Mouse (Mus musculus) MEL (cell line): ENCODE results near the gene Med15. TPM values are rescaled to one million over a fixed set of nuclear protein-coding genes. Genes with fewer than 3 reads are reported as not detected.

ENCODE experiments used
- DNase-seq: peaks from one replicate; pipeline ENCODE4 v3.0.0; 2011; ENCODE audit warnings: low read depth, low spot score
- H3K27ac ChIP-seq: 2 replicates; pipeline ENCODE4 v1.5.1; 2012; ENCODE audit warnings: low read depth, mild to moderate bottlenecking, control low read depth, low read length, moderate library complexity; ENCODE audit not compliant: control insufficient read depth
- H3K27me3 ChIP-seq, 2 experiments: fragments of 150-350 bp in 1 of 2; sonication (generic) in 1 of 2; 2 replicates each; pipeline ENCODE4 v1.6.1; 2012; ENCODE audit warnings: low read length in 2 of 2, mild to moderate bottlenecking in 2 of 2, improper control_type of control experiment in 1 of 2, moderate library complexity in 1 of 2; ENCODE audit not compliant: insufficient read depth in 2 of 2, control insufficient read depth in 1 of 2
- H3K36me3 ChIP-seq, 2 experiments: 2 replicates each; pipeline ENCODE4 v1.6.1; 2012 to 2014; ENCODE audit warnings: low read length in 2 of 2, improper control_type of control experiment in 1 of 2, inconsistent platforms in 1 of 2, mild to moderate bottlenecking in 1 of 2; ENCODE audit not compliant: insufficient read depth in 2 of 2, control insufficient read depth in 1 of 2
- H3K4me1 ChIP-seq, 2 experiments: fragments of 150-350 bp in 1 of 2; sonication (generic) in 1 of 2; 2 replicates each; pipeline ENCODE4 v1.6.1; 2012; ENCODE audit warnings: low read length in 2 of 2, improper control_type of control experiment in 1 of 2, mild to moderate bottlenecking in 1 of 2; ENCODE audit not compliant: insufficient read depth in 2 of 2, control insufficient read depth in 1 of 2
- H3K4me3 ChIP-seq, 2 experiments: fragments of 150-350 bp in 1 of 2; sonication (generic) in 1 of 2; 2 replicates each; pipeline ENCODE4 v1.5.1; 2012; ENCODE audit warnings: low read depth in 2 of 2, low read length in 2 of 2, mild to moderate bottlenecking in 2 of 2, moderate library complexity in 2 of 2, control low read depth in 1 of 2, improper control_type of control experiment in 1 of 2; ENCODE audit not compliant: control insufficient read depth in 1 of 2, insufficient read depth in 1 of 2
- H3K79me2 ChIP-seq: 2 replicates; pipeline ENCODE4 v1.6.1; 2012; ENCODE audit warnings: mild to moderate bottlenecking, low read length, moderate library complexity; ENCODE audit not compliant: control insufficient read depth, poor library complexity, insufficient read depth
- H3K9ac ChIP-seq: 2 replicates; pipeline ENCODE4 v1.6.1; 2012; ENCODE audit warnings: low read depth, mild to moderate bottlenecking, control low read depth, low read length, moderate library complexity; ENCODE audit not compliant: control insufficient read depth, poor library complexity, severe bottlenecking
- H3K9me3 ChIP-seq: fragments of 150-350 bp; sonication (generic); replicated peaks from 2 replicates; pipeline ENCODE4 v1.6.1; 2012; ENCODE audit warnings: mild to moderate bottlenecking, low read length, improper control_type of control experiment, moderate library complexity; ENCODE audit not compliant: insufficient read depth
- BHLHE40 ChIP-seq: IDR thresholded peaks from 2 replicates; pipeline ENCODE4 v1.6.1; 2012; ENCODE audit warnings: low read depth, mild to moderate bottlenecking, inconsistent platforms, low read length, improper control_type of control experiment, borderline replicate concordance
- CHD2 ChIP-seq: IDR thresholded peaks from 2 replicates; pipeline ENCODE4 v1.6.1; 2011; ENCODE audit warnings: low read length, improper control_type of control experiment
- CTCF ChIP-seq, 3 experiments: IDR thresholded peaks in 2 of 3; conservative IDR thresholded peaks in 1 of 3; 2 replicates each; pipeline ENCODE4 v1.5.1; 2011 to 2012; ENCODE audit warnings: low read length in 3 of 3, low read depth in 2 of 3, mild to moderate bottlenecking in 2 of 3, improper control_type of control experiment in 1 of 3, inconsistent platforms in 1 of 3, mixed read lengths in 1 of 3, moderate library complexity in 1 of 3; ENCODE audit not compliant: control insufficient read depth in 1 of 3, insufficient read depth in 1 of 3, poor library complexity in 1 of 3, severe bottlenecking in 1 of 3
- EP300 ChIP-seq, 2 experiments: IDR thresholded peaks; 2 replicates each; pipeline ENCODE4 v1.6.1; 2011; ENCODE audit warnings: improper control_type of control experiment in 2 of 2, low read length in 2 of 2, low read depth in 1 of 2, mild to moderate bottlenecking in 1 of 2
- ETS1 ChIP-seq: IDR thresholded peaks from 2 replicates; pipeline ENCODE4 v1.6.1; 2012; ENCODE audit warnings: low read depth, mild to moderate bottlenecking, inconsistent platforms, low read length, improper control_type of control experiment, moderate library complexity
- GABPA ChIP-seq: IDR thresholded peaks from 2 replicates; pipeline ENCODE4 v1.6.1; 2012; ENCODE audit warnings: low read depth, mild to moderate bottlenecking, inconsistent platforms, low read length, improper control_type of control experiment, moderate library complexity
- GATA1 ChIP-seq: IDR thresholded peaks from 2 replicates; pipeline ENCODE4 v1.6.1; 2011; ENCODE audit warnings: low read depth, low read length, improper control_type of control experiment
- HCFC1 ChIP-seq: IDR thresholded peaks from 2 replicates; pipeline ENCODE4 v1.6.1; 2012; ENCODE audit warnings: low read depth, mild to moderate bottlenecking, inconsistent platforms, low read length, improper control_type of control experiment, moderate library complexity
- KAT2A ChIP-seq: conservative IDR thresholded peaks from 2 replicates; pipeline ENCODE4 v1.6.1; 2012; ENCODE audit warnings: low read depth, low read length, improper control_type of control experiment, inconsistent platforms
- MAX ChIP-seq: IDR thresholded peaks from 2 replicates; pipeline ENCODE4 v1.6.1; 2011; ENCODE audit warnings: low read length, improper control_type of control experiment
- MAZ ChIP-seq: IDR thresholded peaks from 2 replicates; pipeline ENCODE4 v1.6.1; 2012; ENCODE audit warnings: low read depth, mild to moderate bottlenecking, inconsistent platforms, low read length, improper control_type of control experiment
- MEF2A ChIP-seq: IDR thresholded peaks from 2 replicates; pipeline ENCODE4 v1.6.1; 2014; ENCODE audit warnings: low read depth, mild to moderate bottlenecking, inconsistent platforms, low read length, improper control_type of control experiment; ENCODE audit not compliant: poor library complexity, insufficient replicate concordance, severe bottlenecking; ENCODE audit errors: extremely low read depth
- MXI1 ChIP-seq: IDR thresholded peaks from 2 replicates; pipeline ENCODE4 v1.6.1; 2011; ENCODE audit warnings: mild to moderate bottlenecking, low read depth, low read length, improper control_type of control experiment
- MYB ChIP-seq: IDR thresholded peaks from 2 replicates; pipeline ENCODE4 v1.6.1; 2011; ENCODE audit warnings: mild to moderate bottlenecking, low read depth, low read length, improper control_type of control experiment
- NELFE ChIP-seq: IDR thresholded peaks from 2 replicates; pipeline ENCODE4 v1.6.1; 2011; ENCODE audit warnings: low read depth, low read length, improper control_type of control experiment
- NRF1 ChIP-seq: IDR thresholded peaks from 2 replicates; pipeline ENCODE4 v1.6.1; 2014; ENCODE audit warnings: low read depth, mild to moderate bottlenecking, inconsistent platforms, low read length, improper control_type of control experiment, moderate library complexity; ENCODE audit not compliant: poor library complexity, insufficient read depth, severe bottlenecking
- POLR2A ChIP-seq, 2 experiments: IDR thresholded peaks; 2 replicates each; pipeline ENCODE4 v1.6.1; 2011 to 2012; ENCODE audit warnings: low read length in 2 of 2, mild to moderate bottlenecking in 2 of 2, control low read depth in 1 of 2, improper control_type of control experiment in 1 of 2, low read depth in 1 of 2, moderate library complexity in 1 of 2; ENCODE audit not compliant: control insufficient read depth in 1 of 2, insufficient read depth in 1 of 2, poor library complexity in 1 of 2
- POLR2AphosphoS2 ChIP-seq: IDR thresholded peaks from 2 replicates; pipeline ENCODE4 v1.6.1; 2011; ENCODE audit warnings: low read length, improper control_type of control experiment
- POLR2AphosphoS5 ChIP-seq: IDR thresholded peaks from 2 replicates; pipeline ENCODE4 v1.6.1; 2012; ENCODE audit warnings: low read depth, borderline replicate concordance, mild to moderate bottlenecking, inconsistent platforms, low read length, moderate library complexity, mixed read lengths
- RAD21 ChIP-seq: IDR thresholded peaks from 2 replicates; pipeline ENCODE4 v1.6.1; 2011; ENCODE audit warnings: mild to moderate bottlenecking, low read depth, low read length, improper control_type of control experiment
- SIN3A ChIP-seq: IDR thresholded peaks from 2 replicates; pipeline ENCODE4 v1.6.1; 2012; ENCODE audit warnings: low read length, improper control_type of control experiment, inconsistent platforms
- TAL1 ChIP-seq: IDR thresholded peaks from 2 replicates; pipeline ENCODE4 v1.6.1; 2012; ENCODE audit warnings: mild to moderate bottlenecking, inconsistent platforms, low read length, moderate library complexity, mixed read lengths
- UBTF ChIP-seq: IDR thresholded peaks from 2 replicates; pipeline ENCODE4 v1.6.1; 2012; ENCODE audit warnings: low read depth, mild to moderate bottlenecking, inconsistent platforms, low read length, improper control_type of control experiment, moderate library complexity, borderline replicate concordance; ENCODE audit not compliant: insufficient read depth
- ZC3H11A ChIP-seq: IDR thresholded peaks from 2 replicates; pipeline ENCODE4 v1.6.1; 2012; ENCODE audit warnings: low read depth, mild to moderate bottlenecking, inconsistent platforms, low read length, improper control_type of control experiment
- ZKSCAN1 ChIP-seq: IDR thresholded peaks from 2 replicates; pipeline ENCODE4 v1.6.1; 2012; ENCODE audit warnings: low read depth, mild to moderate bottlenecking, inconsistent platforms, low read length, improper control_type of control experiment, moderate library complexity
- ZNF384 ChIP-seq: IDR thresholded peaks from 2 replicates; pipeline ENCODE4 v1.6.1; 2012; ENCODE audit warnings: low read depth, mild to moderate bottlenecking, inconsistent platforms, low read length, improper control_type of control experiment
- polyA plus RNA-seq, 2 experiments: library from polyadenylated mRNA; stranded (reverse) in 1 of 2; unstranded in 1 of 2; fragments of >175 nt in 1 of 2; fragments of >200 nt in 1 of 2; gene quantifications; 2 replicates each; pipeline versions ENCODE4 v1.2.1 to v1.2.4; 2012; ENCODE audit warnings: low replicate concordance in 2 of 2, low read depth in 1 of 2; ENCODE audit not compliant: insufficient read length in 2 of 2, insufficient read depth in 1 of 2, missing spikeins in 1 of 2
- total RNA-seq: library from RNA; depleted of rRNA; stranded (reverse); fragments of 300-350 nt; gene quantifications from 2 replicates; pipeline ENCODE4 v1.2.3, GENCODE M21; 2012

Med15 gene
- total and polyA plus RNA-seq, 3 experiments: 25.9 to 62.0 TPM; not detected in 1

GRCm38 (mm10) chr16:17632580-17632979, 100.1 kb downstream of the Med15 start:
- Histone ChIP-seq H3K27ac (no peak overlapping the region), H3K79me2 (no peaks in the 10 kb centered on the region), H3K4me3 (no peak overlapping the region), H3K27me3 (no peaks in the 10 kb centered on the region), H3K9ac (no peak overlapping the region), H3K4me1 (peaks cover 0 to 8% of the 10 kb centered on the region in 2 experiments), H3K36me3 (peaks cover 2 to 16% of the 10 kb centered on the region in 2 experiments), H3K9me3 (no peaks in the 10 kb centered on the region)
- no peak for DNase-seq
- TF ChIP-seq MAX (no peak), KAT2A (no peak), CTCF (IDR thresholded peaks at IDR 0.05 in 2 of 3, conservative IDR thresholded peaks at IDR 0.05 in 1 of 3; ENCODE audit: control insufficient read depth in 1 of 3, insufficient read depth in 1 of 3, low read depth in 2 of 3, low read length in 3 of 3, poor library complexity in 1 of 3, severe bottlenecking in 1 of 3) (no peak), NRF1 (no peak), ZNF384 (no peak), POLR2AphosphoS2 (no peak), CHD2 (no peak), MYB (no peak), POLR2AphosphoS5 (no peak), HCFC1 (no peak), TAL1 (no peak), BHLHE40 (no peak), RAD21 (no peak), ETS1 (no peak), ZKSCAN1 (no peak), GABPA (no peak), GATA1 (no peak), SIN3A (no peak), POLR2A (IDR thresholded peaks at IDR 0.05; ENCODE audit: control insufficient read depth in 1 of 2, insufficient read depth in 1 of 2, low read depth in 1 of 2, low read length in 2 of 2, poor library complexity in 1 of 2) (no peak)

GRCm38 (mm10) chr16:17626269-17626555, 106.5 kb downstream of the Med15 start:
- no peak for DNase-seq
- no peak overlapping the region for H3K4me3 ChIP-seq
- peaks cover 0 to 16% of the 10 kb centered on the region in 2 experiments; a peak in 3 of 4 replicates for H3K36me3 ChIP-seq
- H3K27ac ChIP-seq: no peak overlapping the region
- TF ChIP-seq MAZ (no peak), EP300 (IDR thresholded peaks at IDR 0.05; ENCODE audit: low read depth in 1 of 2, low read length in 2 of 2) (no peak), CTCF (IDR thresholded peaks at IDR 0.05 in 2 of 3, conservative IDR thresholded peaks at IDR 0.05 in 1 of 3; ENCODE audit: control insufficient read depth in 1 of 3, insufficient read depth in 1 of 3, low read depth in 2 of 3, low read length in 3 of 3, poor library complexity in 1 of 3, severe bottlenecking in 1 of 3) (no peak), UBTF (no peak), MXI1 (no peak), MEF2A (no peak), SIN3A (no peak), NELFE (no peak), ZC3H11A (no peak), RAD21 (no peak), HCFC1 (no peak), GATA1 (no peak)
- H3K27me3 ChIP-seq: no peaks in the 10 kb centered on the region
- H3K79me2 ChIP-seq: no peaks in the 10 kb centered on the region
- H3K9ac ChIP-seq: no peak overlapping the region
- H3K4me1 ChIP-seq: no peaks in the 10 kb centered on the region
- H3K9me3 ChIP-seq: no peaks in the 10 kb centered on the region
